Mouse (Mus musculus) lung, adult 2 months (tissue): ENCODE results near the gene Thrsp.

Experiments used
- CTCF ChIP-seq: fragments of 200-500 bp; IDR thresholded peaks from 2 replicates; pipeline ENCODE4 v1.5.1; 2011; ENCODE audit warnings: mild to moderate bottlenecking, low read length, control low read depth; ENCODE audit not compliant: insufficient read depth
- POLR2A ChIP-seq: fragments of 200-500 bp; IDR thresholded peaks from 2 replicates; pipeline ENCODE4 v1.6.1; 2011; ENCODE audit warnings: low read depth, mild to moderate bottlenecking, control low read depth, low read length, borderline replicate concordance; ENCODE audit errors: extremely low read depth

- TF ChIP-seq CTCF (no peak), POLR2A (no peak)
These were observed 38.0 kb upstream of the Thrsp start for GRCm38 (mm10) chr7:97455577-97455976.
